Mouse (Mus musculus) heart, embryonic 10.5 days (tissue): Measurements from ENCODE around the gene Dhx8. TPM values are rescaled to one million over a fixed set of nuclear protein-coding genes. Genes with fewer than 3 reads are reported as not detected.

ENCODE experiments used
- DNase-seq: peaks from one replicate; pipeline ENCODE4 v3.0.0-alpha.2; 2017; ENCODE audit warnings: low spot score
- H3K27ac ChIP-seq: fragments of 300-500 bp; sonication (generic); 2 replicates; pipeline ENCODE4 v1.5.1; 2016; ENCODE audit warnings: mild to moderate bottlenecking
- H3K27me3 ChIP-seq: fragments of 300-500 bp; sonication (generic); 2 replicates; pipeline ENCODE4 v1.6.1; 2016; ENCODE audit warnings: mild to moderate bottlenecking; ENCODE audit not compliant: poor library complexity, insufficient read depth, severe bottlenecking
- H3K36me3 ChIP-seq: fragments of 300-500 bp; sonication (generic); 2 replicates; pipeline ENCODE4 v1.6.1; 2016; ENCODE audit warnings: mild to moderate bottlenecking, moderate library complexity
- H3K4me1 ChIP-seq: fragments of 300-500 bp; sonication (generic); 2 replicates; pipeline ENCODE4 v1.6.1; 2016; ENCODE audit warnings: mild to moderate bottlenecking
- H3K4me3 ChIP-seq: fragments of 300-500 bp; sonication (generic); 2 replicates; pipeline ENCODE4 v1.5.1; 2016; ENCODE audit warnings: mild to moderate bottlenecking, moderate library complexity
- H3K9me3 ChIP-seq: fragments of 300-500 bp; sonication (generic); 2 replicates; pipeline ENCODE4 v1.6.1; 2016; ENCODE audit warnings: mild to moderate bottlenecking, moderate library complexity
- WGBS: fragments of 180-500 bp; shearing (Covaris S2); methylation state at CpG from one replicate; pipeline ENCODE4 v1.1.7; 2016; 5-methylcytosine and 5-hydroxymethylcytosine counted together
- polyA plus RNA-seq: library from polyadenylated mRNA; unstranded; fragments of >200 nt; fragmentation: Nextera tagmentation; extraction: Ambion mirVana; gene quantifications from 2 replicates; pipeline ENCODE4 v1.2.1, GENCODE M21; 2016

The Dhx8 gene
- polyA plus RNA-seq, 1 experiment from 2014 or later, result 33.0 TPM

- WGBS, result 94% methylated on average over 3 of the region's 3 CpGs
- Histone ChIP-seq H3K4me1 (no peaks in the 10 kb centered on the region), H3K36me3 (peaks cover 83% of the 10 kb centered on the region), H3K27me3 (no peaks in the 10 kb centered on the region), H3K4me3 (no peak overlapping the region), H3K27ac (no peak overlapping the region), H3K9me3 (no peaks in the 10 kb centered on the region)
- no peak for DNase-seq
These were observed 26.8 kb downstream of the Dhx8 start for GRCm38 (mm10) chr11:101759530-101759929.

- no peaks in the 10 kb centered on the region for H3K4me1 ChIP-seq
- 69% methylated on average over 7 of the region's 7 CpGs for WGBS
- peaks cover 83% of the 10 kb centered on the region for H3K36me3 ChIP-seq
- H3K27me3 ChIP-seq, result no peaks in the 10 kb centered on the region
- H3K27ac ChIP-seq, result no peak overlapping the region
- DNase-seq, result no peak
- H3K9me3 ChIP-seq, result no peaks in the 10 kb centered on the region
- H3K4me3 ChIP-seq, result no peak overlapping the region
These were observed 31.0 kb downstream of the Dhx8 start for GRCm38 (mm10) chr11:101763723-101764122.

- no peak overlapping the region for H3K4me3 ChIP-seq
- no peak for DNase-seq
- no peak overlapping the region for H3K27ac ChIP-seq
- no peaks in the 10 kb centered on the region for H3K27me3 ChIP-seq
- 86% methylated on average over 8 of the region's 8 CpGs for WGBS
- peaks cover 83% of the 10 kb centered on the region for H3K36me3 ChIP-seq
- H3K9me3 ChIP-seq, result no peaks in the 10 kb centered on the region
- no peaks in the 10 kb centered on the region for H3K4me1 ChIP-seq
These were observed 31.8 kb downstream of the Dhx8 start for GRCm38 (mm10) chr11:101764546-101764945.

DNA sequence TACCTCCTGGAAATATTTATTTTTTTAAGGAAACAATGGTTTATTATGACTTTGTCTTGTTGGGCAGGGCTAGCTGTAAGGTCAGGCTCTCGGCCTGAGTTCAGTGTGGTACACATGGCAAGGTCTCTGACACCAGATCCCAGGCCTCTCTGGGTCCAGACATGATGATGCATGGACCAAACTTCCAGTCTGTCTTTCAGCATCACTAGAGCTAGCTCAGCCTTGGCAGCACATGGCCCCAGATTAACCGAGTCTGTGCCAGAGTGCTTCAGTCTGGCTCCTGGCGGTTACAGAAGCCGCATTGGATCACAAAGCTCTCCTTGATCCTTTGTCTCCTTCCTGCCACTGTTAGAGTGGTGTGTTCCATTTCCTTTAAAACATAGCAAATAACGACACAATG, 34.6 kb downstream of the Dhx8 start:
- peaks cover 19% of the 10 kb centered on the region for H3K27me3 ChIP-seq
- 81% methylated on average over 5 of the region's 5 CpGs for WGBS
- H3K36me3 ChIP-seq, result peaks cover 75% of the 10 kb centered on the region
- no peak for DNase-seq
- no peak overlapping the region for H3K27ac ChIP-seq
- no peaks in the 10 kb centered on the region for H3K9me3 ChIP-seq
- peaks cover 15% of the 10 kb centered on the region for H3K4me1 ChIP-seq
- H3K4me3 ChIP-seq, result no peak overlapping the region

GRCm38 (mm10) chr11:101768721-101769120, 36.0 kb downstream of the Dhx8 start:
- no peaks in the 10 kb centered on the region for H3K9me3 ChIP-seq
- H3K27me3 ChIP-seq, result peaks cover 26% of the 10 kb centered on the region
- no peak overlapping the region for H3K27ac ChIP-seq
- 87% methylated on average over 6 of the region's 6 CpGs for whole genome bisulfite sequencing
- no peak overlapping the region for H3K4me3 ChIP-seq
- peaks cover 26% of the 10 kb centered on the region for H3K4me1 ChIP-seq
- peaks cover 68% of the 10 kb centered on the region for H3K36me3 ChIP-seq
- no peak for DNase-seq

DNA sequence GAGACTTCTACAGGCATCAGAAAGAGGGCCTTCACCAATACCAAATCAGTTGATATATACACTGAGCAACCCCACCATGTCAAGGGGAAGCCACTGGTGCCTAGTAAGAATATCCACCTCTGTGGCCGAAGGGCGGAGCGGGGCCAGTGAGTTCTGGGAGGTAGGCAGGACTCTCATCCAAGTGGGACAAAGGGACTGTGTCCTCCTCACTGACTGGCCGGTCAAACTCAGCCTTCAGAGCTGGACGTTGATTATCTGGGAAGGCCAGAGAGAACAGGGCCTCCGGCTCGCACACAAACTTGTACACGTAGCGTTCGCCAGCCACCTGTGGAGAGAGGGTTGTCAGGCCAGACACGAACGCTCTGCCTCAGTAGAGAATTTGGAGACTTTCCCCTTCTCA, 37.5 kb downstream of the Dhx8 start:
- Histone ChIP-seq H3K9me3 (no peaks in the 10 kb centered on the region), H3K4me1 (peaks cover 29% of the 10 kb centered on the region), H3K36me3 (peaks cover 58% of the 10 kb centered on the region), H3K4me3 (no peak overlapping the region), H3K27ac (no peak overlapping the region; the same call in 1 of the 2 replicates), H3K27me3 (peaks cover 38% of the 10 kb centered on the region)
- DNase-seq, result no peak
- 91% methylated on average over 12 of the region's 12 CpGs for WGBS

DNA sequence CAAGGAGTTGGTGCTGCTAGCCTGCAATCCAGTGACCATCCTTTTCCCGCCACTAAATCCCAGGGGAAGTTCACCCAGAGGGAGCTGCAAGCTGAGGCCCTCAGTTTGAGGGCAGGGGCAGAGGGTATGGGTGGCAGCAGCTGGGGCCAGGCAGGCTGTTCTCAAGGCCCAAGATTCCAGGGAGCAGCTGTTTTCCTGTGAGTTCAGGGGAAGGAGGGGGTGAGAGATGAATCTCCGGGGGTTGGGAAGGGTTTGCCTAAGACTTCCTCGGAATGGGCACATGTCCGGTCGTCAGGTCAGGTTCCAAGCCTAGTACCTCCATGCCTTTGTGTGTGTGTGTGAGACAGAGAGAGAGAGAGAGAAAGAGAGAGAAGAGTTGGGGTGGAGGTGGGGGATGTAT, 39.3 kb downstream of the Dhx8 start:
- DNase-seq, result no peak
- Histone ChIP-seq H3K27ac (peak overlapping the region; percentile 72), H3K4me3 (peak overlapping the region; percentile 48), H3K27me3 (peaks cover 54% of the 10 kb centered on the region), H3K36me3 (peaks cover 41% of the 10 kb centered on the region), H3K4me1 (peaks cover 32% of the 10 kb centered on the region), H3K9me3 (no peaks in the 10 kb centered on the region)
- 5% methylated on average over 5 of the region's 5 CpGs for WGBS

DNA sequence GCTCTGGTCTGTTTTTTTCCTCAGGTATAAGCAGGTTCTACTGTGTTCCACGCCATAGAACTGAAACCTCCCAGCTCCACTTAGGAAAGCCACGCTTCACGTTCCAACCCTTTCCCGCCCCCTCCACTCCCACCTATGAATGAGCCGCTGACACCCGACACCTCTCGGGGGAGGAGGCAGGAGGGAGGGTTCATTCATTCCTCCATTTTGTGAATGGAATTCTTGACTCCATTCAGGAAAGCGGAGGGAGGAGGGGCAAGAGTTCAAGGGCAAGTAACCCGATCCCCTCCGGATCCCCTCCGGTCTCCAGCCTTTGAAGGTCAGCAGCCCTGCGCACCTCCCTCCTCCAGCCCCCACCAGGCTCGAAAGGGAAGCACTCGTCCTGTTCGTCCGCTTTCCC, 39.7 kb downstream of the Dhx8 start:
- Histone ChIP-seq H3K4me1 (peaks cover 34% of the 10 kb centered on the region), H3K9me3 (no peaks in the 10 kb centered on the region), H3K4me3 (peak overlapping the region; percentile 48), H3K27me3 (peaks cover 58% of the 10 kb centered on the region), H3K27ac (peak overlapping the region; percentile 72), H3K36me3 (peaks cover 37% of the 10 kb centered on the region)
- DNase-seq, result peak; percentile 96
- under 1% methylated on average over 15 of the region's 16 CpGs for WGBS

DNA sequence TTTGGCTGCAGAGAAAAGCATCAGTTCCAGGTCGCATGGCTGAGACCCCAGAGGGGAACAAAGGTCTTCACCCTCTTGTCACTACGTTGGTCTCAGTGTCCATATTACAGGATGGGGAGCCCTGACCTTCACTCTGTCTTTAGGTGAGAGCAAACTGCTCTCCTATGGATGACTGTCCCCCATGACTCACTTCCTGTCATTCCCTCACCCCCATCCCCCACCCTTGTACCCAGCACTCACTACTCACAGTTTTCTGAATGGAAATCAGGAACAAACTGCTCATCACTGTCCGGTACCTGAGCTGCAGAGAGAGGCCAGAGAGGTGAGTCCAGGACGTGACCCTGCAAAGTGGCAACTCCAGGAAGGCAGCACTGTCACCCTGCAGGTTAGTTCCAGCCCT, 44.1 kb downstream of the Dhx8 start:
- 68% methylated on average over 4 of the region's 4 CpGs for WGBS
- no peaks in the 10 kb centered on the region for H3K9me3 ChIP-seq
- no peak overlapping the region for H3K4me3 ChIP-seq
- H3K27me3 ChIP-seq, result peaks cover 69% of the 10 kb centered on the region
- H3K4me1 ChIP-seq, result peaks cover 44% of the 10 kb centered on the region
- H3K27ac ChIP-seq, result no peak overlapping the region
- DNase-seq, result no peak
- H3K36me3 ChIP-seq, result 0 out of 2 replicates have a peak, but pooled peaks cover 5% of the 10 kb centered on the region

DNA sequence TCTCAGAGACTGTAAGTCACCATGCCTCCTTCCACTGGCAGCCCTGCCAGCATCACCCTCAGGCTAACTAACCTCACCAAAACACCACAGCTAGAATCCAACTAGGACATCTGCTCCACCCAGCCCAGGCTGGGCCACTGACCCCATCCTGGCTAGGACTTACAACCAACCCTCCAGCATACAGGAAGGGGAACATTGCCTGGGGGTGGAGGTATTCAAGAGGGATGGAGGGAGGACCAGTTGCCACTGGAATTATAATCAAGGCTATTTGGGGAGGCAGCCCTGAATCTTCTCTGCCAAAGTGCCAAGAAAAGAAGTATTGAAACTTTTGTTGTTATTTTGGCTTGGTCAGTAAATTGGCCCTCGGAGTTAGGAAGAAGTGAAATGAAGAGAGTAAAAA, 50.4 kb downstream of the Dhx8 start:
- no peaks in the 10 kb centered on the region for H3K9me3 ChIP-seq
- no peak overlapping the region for H3K4me3 ChIP-seq
- H3K4me1 ChIP-seq, result peaks cover 32% of the 10 kb centered on the region
- H3K27ac ChIP-seq, result no peak overlapping the region
- H3K36me3 ChIP-seq, result no peaks in the 10 kb centered on the region
- 66% methylated on average over 1 of the region's 1 CpGs for WGBS
- H3K27me3 ChIP-seq, result peaks cover 79% of the 10 kb centered on the region
- DNase-seq, result no peak

DNA sequence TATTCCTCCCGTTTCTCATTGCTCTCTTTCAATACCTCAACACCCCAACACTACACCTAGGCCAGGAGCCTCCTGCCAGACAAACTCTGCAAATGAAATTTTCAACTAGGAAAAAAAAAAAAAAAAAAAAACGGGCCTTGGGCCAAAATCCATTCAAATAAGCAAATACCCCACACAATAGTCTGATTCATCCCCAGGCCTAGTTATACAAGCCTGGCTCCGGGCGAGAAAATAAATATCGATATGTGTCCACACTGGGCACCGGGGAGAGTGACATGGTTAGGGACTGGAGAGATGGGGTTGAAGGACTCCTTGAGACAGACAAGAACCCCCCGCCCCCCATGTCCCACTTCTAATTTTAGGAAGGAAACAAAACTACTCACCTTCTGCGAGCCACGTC, 50.9 kb downstream of the Dhx8 start:
- Histone ChIP-seq H3K4me1 (peaks cover 30% of the 10 kb centered on the region), H3K36me3 (no peaks in the 10 kb centered on the region), H3K27me3 (peaks cover 82% of the 10 kb centered on the region), H3K27ac (no peak overlapping the region), H3K4me3 (peak overlapping the region; percentile 72), H3K9me3 (no peaks in the 10 kb centered on the region)
- WGBS, result 29% methylated on average over 9 of the region's 9 CpGs
- DNase-seq, result no peak

DNA sequence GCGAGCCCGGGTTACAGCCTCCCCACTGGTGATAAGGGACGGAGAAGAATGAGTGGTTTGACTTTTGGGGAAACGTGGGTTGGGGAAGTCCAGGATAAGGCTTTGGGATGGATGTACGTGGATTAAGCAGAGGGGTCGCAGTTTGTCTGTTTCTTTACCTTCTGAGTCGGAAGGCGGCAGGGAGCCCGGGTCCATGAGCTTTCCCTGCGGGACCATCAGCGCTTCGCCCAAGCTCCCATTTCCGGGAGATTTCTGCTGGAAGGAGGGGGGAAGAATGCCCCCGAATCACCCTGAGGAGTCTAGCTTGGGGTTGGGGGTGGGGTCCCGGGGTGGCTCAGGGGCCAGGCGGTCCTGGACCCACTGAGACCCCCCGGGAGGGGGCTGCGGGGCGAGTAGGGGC, 51.4 kb downstream of the Dhx8 start:
- DNase-seq, result no peak
- H3K4me1 ChIP-seq, result peaks cover 30% of the 10 kb centered on the region
- H3K27ac ChIP-seq, result peak overlapping the region; percentile 86
- no peaks in the 10 kb centered on the region for H3K9me3 ChIP-seq
- H3K4me3 ChIP-seq, result peak overlapping the region; percentile 72
- 3% methylated on average over 18 of the region's 19 CpGs for WGBS
- no peaks in the 10 kb centered on the region for H3K36me3 ChIP-seq
- H3K27me3 ChIP-seq, result peaks cover 86% of the 10 kb centered on the region

DNA sequence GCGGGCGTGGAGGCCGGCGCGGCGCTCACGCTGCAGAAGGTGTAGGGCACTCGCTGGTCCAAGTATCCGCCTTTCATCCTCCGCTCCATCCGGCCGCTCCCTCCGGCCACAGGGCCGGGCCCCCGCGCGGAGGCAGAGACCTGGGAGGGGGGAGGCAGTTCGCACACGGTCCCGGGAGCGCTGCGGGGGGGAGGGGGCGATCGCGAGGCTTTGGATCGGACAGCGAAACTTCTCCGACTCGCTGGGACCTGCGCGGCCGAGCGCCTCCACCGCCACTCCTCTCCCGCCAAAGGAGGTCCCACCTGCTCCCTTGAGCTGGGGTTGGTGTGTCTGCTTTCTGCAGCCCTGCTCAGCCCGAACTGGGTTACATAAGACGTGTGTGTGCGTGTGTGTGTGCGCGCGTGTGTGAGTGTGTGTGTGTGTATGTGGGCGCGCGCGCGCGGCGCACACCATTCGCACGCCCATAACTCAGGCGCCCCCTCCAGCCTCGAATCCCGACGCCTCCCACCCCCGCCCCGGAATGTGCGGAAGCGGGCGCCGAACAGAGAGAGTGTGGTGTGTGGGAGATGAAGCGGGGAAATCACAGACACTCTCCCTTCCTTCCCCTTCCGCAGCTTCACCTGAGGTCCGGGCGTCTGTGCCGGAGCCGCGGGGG, 51.9 kb downstream of the Dhx8 start:
- H3K36me3 ChIP-seq, result no peaks in the 10 kb centered on the region
- DNase-seq, result peak; percentile 82
- peaks cover 90% of the 10 kb centered on the region for H3K27me3 ChIP-seq
- under 1% methylated on average over 64 of the region's 67 CpGs for WGBS
- H3K4me3 ChIP-seq, result peak overlapping the region; percentile 72
- peaks cover 28% of the 10 kb centered on the region for H3K4me1 ChIP-seq
- H3K27ac ChIP-seq, result peak overlapping the region; percentile 86
- no peaks in the 10 kb centered on the region for H3K9me3 ChIP-seq
